Mouse (Mus musculus) cerebellum, adult 9-11 months (tissue): ENCODE data around the gene Cdk9.

ENCODE experiments used
- DNase-seq: peaks from one replicate; pipeline ENCODE4 v3.0.0; 2022

Cdk9 gene

DNA sequence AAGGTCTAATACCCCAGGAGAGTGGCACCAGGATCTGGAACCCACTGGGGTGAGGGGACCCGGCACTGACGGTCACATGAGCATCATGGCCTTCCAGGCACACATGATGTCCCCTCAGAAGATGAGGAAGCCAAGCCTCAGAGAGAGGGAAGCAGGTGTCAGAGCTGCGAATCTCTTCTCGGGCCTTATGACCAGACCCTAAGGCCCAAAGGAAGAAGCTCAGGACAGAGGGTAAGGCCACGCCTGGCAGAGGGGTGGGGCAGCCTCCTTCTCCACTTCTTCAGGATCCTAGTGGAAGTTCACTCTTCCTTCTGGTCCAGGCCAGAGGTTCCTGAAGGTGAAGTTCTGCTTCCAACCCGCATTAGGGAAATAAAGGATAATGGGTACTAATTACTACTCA, 19.8 kb upstream of the Cdk9 start:
- no peak for DNase-seq

DNA sequence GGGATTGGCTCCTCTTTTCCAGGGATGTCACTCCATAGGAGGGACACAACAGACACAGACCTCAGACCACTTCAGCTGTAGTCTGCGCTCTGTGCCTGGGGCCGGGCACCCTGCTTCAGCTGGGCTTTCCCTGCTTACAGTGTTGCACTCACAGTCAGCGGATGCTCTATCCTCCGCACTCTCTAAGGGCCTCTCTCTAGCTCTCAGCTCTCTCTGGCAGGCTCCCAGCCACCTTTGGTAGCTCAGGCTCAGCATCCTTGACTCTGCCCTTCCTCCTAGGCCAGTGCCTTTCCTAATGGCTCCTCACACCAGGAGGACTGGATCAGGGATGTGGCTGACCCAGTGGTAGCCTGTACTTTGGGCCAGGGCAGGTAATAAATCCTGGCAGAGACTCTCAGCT, 19.0 kb upstream of the Cdk9 start:
- no peak for DNase-seq

DNA sequence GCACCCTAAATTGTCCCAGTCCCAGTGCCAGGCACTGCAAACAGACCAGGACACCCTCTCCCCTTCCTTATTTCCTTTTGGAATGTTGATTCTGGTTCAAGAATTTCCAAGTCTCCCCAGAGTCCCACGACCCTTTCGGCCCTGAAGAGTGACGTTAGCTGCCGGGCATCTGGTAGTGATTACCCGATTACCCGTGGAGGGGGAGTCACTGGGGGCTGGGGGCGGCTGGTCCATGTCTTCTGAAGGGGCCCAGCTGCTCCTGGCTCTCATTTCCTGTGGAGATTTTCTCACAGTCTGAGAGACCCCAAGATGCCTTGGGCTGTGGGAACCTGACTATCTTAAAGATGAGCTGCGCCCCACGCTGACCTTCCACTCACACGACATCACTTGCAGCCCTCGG, 18.0 kb upstream of the Cdk9 start:
- DNase-seq: no peak

DNA sequence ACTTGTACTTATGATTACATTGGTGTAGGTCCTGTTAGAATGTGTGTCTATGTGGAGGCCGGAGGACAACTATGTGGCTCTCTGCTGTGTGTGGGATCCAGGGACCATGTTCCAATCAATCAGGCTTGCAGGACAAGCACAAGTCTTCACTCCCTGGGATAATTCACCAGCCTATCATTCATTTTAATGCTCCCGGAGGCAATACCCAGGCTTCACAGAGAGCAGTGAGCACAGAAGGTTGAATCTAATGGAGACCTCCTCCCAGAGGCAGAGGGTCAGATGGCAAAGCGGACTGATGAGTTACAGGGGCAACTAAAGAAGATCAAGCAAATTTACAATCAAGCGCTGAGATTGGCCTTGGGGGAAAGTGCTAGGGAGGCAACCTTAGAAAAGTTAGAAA, 16.7 kb upstream of the Cdk9 start:
- DNase-seq: no peak

DNA sequence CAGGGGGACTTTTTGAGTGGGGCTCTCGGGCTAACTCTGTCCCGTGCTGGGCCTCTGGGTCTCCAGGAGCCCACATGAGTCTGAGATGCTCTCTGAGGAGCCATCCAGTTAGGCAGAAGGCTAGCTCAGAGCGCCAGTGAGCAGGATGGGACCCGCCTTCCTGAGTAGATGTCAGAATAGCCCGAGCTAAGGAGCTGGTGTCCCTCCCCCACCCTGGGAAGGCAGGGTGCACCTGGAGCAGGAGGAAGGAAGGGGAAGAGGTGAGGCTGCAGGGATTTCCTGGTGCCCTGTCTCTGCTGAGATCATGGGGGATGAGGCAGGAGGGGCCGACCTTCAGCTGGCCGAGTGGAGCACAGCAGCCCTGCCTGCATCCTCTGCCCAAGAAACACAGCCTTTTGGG, 15.6 kb upstream of the Cdk9 start:
- no peak for DNase-seq

DNA sequence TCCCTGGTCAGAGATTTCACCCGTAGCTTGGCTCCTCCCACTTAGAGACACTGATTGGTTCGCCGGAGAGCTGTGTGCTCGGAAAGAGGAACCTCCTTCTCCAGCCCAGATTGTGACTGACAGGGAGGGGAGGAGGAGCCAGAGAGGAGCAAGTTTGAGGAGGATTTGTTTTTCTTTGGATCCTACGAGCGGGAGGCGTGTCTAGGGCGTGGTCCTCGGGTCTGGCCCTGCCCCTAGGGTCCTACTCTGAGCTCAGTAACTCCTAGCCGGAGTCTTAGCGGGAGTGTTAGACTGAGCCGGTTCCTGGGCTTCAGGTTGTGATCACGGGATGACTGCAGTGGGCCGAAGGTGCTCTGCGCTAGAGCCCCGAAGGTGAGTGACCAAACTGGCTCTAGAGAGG, 14.6 kb upstream of the Cdk9 start:
- peak; percentile 94 for DNase-seq

DNA sequence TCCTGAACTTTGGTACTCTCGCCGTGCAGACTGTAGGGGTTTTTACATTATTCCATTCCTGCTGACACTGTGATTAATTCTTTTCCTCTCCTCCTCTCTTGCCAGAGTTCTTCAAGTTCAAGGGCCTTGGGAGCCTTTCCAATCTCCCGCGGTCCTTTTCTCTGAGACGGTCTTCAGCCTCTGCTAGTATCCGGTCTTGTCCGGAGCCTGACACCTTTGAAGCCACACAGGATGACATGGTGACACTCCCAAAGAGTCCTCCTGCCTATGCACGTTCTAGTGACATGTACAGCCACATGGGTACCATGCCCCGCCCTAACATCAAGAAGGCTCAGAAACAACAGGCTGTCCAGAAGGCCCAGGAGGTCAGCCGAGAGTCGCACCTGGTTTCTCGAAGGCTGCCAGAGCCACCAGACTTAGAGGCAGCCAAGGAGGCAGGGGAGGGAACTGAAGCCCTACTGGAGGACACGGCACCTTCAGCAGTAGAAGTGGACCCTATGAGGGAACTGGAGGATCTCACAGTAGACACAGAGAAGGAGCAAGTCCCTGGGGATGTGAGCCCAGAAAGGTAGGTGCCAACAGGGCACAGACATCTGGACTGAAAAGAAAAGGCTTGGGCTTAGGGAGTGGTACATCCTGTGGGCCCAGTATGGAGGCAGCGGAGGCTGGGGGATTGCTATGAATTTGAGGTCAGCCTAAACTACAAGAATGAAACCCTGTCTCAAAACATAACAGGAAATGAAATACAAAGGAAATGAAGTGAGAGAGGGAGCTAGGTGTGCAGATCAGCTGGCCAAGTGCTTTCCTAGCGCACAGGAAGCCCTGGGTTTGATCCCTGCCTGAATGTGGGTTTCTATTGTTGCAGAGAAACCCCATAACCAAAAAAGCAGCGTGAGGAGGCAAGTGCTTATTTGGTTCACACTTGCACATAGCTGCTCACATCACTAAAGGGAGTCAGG, 12.2 kb upstream of the Cdk9 start:
- no peak for DNase-seq

DNA sequence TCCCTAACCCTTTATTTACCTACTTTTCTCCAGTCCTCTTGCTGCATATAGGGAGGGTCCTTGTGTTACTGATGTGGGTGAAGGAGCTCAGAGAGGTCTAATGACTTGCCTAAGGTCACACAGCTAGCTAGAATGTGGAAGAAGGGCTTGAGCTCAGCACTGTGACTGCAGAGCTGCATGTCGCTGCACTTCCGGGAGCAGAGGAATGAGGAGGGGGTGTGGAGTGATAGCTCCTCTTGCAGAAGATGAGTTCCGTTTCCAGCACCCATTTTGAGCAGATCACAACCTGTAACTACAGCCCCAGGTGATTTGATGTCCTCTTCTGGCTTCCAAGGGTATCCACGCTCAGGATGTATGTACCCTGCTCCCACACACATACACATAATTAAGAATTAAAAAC, 11.3 kb upstream of the Cdk9 start:
- DNase-seq: no peak

DNA sequence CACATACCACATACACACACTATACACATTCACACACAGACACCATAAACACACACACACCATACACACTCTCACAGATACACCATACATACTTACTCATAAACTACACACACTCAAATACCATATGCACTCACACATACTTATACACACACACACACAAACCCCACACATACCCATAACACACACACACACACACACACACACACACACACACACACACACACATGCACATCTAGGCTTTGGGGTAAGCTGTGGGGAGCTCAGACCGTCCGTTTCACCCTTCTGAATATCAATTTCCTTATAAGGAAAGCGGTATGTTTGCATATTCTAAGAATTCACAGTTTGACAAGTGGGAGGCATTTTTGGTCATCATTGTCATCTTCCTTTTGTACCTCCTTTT, 9.7 kb upstream of the Cdk9 start:
- no peak for DNase-seq

DNA sequence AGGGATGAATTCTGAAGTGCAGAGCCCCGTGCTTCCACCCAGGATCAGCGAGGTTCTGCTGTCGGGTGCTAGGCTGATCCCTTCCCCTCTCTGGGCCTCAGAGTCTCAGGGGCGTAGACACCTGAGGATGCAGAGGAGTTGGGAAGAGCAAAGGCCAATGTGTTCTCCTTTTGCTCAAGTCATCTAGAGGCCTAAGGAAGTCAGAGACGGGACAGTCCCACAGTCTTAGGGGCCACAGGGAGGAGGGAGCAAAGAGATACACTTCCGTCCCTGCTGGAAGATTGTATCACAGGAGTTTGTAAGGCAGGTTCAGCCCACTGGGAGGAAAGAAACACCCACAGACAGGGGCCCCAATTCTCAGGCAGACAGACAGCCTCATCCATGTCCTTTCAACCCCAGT, 9.2 kb upstream of the Cdk9 start:
- no peak for DNase-seq

DNA sequence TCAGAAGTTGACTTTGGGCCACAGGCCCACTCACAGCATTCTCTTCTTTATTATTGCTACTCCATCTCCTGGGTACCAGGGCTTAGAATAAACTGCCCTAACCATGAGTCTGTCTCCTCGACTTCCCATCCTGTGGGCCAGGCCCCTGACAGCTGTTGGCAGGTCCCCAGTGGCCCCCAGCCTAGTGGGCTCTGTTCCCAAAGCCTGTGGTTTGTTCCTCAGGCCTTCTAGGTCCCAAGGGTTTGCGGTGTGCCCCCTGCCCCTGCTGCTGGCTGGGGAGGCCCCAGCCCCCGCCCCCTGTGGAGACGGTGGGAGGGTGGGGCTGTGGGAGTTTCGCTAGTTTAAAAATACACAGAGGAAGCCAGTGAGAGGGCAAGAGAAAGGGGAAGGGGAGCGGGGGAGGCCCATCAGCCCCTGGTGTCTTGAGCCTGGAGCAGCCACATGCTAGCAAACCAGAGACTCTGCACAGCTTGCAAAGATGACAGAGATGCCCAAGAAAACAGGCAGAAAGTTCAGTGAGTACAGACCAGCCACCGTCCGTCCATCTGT, 7.9 kb upstream of the Cdk9 start, which contains the start of gene Sh2d3c:
Gene Sh2d3c, plus strand, starts transcription at position 375 of the 549 bp plus-strand sequence.
- no peak for DNase-seq

DNA sequence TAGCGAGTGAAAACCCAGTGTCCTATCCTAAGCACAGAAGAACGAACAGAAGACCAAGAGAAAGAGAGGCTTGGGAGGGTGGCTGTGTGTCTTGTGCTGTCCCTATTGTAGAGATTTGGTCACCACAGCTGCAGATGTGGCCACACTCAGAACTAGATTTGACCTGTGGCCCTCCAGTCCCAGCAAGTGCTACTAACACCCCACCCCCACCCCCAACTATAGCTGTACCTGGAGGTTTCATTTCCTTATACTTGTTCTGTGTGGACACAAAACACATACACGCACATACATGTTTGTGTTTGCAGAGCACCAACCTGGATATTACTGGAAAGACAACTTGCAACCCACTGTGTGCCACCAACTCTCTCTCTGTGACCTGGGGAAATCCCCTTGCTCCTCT, 7.2 kb upstream of the Cdk9 start:
- no peak for DNase-seq

DNA sequence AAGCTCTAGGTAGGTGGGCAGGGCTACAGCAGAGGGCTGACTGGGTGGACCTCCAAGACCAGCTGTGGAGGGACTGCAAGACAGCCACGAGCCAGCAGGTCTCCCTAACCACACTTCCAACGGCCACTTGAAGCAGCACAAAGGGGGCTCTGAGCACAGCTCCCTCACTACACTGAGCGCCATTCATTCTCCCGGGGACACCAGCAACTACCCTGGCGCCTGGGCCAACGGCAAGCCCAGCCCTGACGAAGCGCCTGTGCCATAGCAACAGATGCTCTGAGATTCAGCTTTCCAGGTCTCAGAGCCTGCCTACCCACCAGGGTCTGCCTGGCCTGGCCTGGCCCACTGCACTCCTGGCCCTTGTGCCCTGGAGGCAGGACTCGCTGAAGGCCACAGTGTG, 5.9 kb upstream of the Cdk9 start:
- no peak for DNase-seq

DNA sequence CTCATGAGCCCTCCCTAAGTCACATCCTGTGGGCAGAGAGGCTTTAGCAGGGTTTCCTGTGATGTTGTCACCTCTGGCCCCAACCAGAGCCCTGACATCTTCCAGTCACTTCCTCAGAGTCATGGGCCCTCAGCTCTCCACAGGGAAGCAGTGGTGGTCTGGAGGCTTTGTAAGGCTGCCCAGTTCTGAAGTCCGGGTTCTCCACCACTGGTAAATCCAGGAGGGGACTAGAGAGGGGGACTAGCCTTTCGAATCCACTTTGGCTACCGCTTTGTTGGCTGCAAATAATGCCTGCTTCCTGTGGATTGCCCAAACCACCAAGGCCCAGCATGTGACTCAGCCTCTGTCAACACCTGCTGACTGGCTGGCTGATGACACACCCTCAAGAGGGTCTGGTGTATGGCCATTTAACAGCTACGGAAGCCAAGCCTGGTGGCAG, 2.1 kb upstream of the Cdk9 start:
- peak; percentile 68 for DNase-seq

DNA sequence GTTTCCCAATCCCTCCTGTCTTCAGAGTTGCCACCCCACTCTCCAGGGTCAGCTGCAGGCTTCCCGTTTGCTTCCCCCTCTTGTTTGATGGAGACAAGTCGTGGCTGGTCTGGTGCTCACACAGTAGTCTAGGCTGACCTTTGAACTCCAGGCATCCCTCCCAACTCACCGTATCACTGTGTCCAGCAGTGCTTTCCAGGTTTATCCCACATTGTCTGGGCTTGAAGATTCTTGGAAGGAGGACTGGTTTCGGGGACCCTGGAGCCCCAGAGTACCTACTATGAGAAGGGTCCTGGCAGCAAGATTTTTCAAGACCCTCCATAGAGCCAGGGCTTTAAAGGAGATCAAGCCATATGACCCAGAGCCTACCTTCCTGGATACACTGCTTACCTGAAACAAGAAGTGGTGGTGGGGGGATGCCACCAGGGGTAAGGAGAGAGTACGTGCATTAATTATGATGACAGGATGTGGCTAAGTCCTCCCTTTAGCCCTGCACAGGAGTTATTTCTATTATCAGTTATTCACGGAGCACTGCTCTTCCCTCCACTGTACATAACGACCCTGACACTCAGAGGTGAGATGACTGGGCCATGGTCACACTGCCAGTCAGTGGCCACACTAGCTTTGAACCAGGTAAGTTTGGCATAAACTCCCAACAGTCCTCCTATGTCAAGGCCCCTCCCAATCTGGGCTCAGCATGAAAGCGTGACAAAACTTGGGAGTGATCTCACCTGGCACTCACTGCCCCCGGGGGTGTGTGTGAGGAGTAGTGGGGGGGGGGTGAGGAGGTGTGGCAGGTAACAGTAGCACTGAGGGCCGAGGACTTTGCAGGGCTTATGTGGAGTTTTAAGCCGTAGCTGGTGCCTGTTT, 1.5 kb upstream of the Cdk9 start:
- peak; percentile 73 for DNase-seq

DNA sequence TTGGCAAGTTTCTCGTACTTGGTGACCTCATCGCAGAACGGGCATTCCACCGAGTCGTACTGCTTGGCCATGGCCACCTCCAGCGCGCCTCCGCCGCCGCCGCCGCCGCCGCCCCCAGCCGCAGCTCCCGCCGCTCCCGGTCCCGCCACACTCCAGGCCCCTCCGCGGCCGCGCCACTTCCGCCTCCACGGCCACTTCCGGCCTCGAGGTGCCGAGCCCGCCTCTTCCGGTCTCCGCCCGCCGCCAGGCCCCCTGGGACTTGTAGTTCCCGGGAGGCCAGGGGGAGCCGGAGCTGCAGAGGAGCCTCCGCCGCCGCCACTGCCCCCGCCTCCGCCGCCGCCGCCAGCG, 316 bp downstream of the Cdk9 start:
- DNase-seq: peak; percentile 95

DNA sequence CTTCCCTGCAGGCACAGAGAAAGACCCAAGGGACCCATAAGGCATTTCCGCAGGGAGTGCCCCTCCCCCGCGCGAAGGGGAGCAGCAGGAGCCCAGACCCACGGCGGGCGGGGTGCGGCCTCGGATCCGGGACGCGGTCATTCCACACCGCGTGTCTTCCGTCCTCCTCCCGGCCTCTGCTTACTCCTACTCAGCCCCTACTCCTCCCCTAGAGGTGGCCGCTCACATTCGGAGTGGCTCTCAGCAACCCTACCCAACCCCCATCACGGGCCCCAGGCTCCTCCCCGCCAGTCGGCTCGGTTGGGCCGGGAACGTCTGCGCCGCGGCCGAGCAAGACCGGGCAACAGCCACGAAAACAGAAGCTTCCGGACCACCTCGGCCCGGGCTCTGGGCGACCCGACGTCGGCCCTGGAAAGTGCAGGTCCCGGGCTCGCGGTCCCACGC, 746 bp downstream of the Cdk9 start:
- peak; percentile 82 for DNase-seq

DNA sequence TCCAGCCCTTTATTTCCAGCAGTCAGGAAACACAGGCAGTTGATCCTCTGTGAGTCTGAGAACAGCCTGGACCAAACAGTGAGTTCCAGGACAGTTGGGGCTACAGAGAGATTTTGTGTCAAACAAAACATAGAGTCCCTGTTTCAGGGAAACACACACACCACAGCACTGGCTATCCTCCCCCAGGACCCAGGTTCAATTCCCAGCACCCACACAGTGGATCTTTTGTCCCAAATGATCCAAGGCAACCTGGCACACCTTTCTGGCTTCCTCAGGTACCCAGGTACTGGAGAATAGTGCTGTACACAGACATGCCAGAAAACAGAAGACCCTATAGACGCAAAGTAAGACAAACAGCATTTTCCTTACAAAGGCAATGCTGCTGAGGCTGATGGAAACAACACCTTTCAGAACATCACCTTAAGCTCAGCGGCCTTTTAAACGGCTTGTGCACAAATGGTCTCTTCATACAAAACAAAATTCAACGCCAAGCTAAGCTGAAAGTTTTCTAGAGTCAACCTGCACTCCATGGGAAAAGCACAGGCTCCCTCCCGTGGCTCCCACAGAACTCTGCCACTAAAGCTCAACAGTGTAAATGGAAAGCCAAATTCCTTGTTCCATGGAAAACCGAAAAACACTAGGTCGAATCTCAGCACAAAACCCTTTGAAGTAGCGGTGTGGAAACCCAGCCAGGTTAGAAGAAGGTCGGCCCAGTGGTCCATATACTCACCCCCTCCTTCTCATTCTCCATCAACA, 1.4 kb downstream of the Cdk9 start:
- no peak for DNase-seq

DNA sequence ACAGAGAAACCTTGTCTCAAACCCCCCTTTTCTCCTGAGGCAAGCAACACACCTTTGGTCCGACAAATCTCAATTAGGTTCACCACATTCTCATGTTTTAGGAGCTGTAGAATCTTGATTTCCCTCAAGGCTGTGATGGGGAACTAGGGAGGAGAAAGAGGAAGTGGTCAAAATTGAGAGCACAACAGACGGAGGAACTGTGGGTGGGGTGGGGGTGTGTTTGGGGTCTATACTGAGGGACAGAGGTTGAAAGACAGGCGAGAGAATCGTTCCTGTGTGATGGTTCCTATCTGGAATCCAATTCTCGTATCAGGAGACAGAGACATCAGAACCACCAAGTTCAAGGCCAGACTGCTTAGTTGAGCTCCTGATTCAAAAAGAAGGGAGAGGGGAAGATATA, 2.5 kb downstream of the Cdk9 start:
- no peak for DNase-seq

DNA sequence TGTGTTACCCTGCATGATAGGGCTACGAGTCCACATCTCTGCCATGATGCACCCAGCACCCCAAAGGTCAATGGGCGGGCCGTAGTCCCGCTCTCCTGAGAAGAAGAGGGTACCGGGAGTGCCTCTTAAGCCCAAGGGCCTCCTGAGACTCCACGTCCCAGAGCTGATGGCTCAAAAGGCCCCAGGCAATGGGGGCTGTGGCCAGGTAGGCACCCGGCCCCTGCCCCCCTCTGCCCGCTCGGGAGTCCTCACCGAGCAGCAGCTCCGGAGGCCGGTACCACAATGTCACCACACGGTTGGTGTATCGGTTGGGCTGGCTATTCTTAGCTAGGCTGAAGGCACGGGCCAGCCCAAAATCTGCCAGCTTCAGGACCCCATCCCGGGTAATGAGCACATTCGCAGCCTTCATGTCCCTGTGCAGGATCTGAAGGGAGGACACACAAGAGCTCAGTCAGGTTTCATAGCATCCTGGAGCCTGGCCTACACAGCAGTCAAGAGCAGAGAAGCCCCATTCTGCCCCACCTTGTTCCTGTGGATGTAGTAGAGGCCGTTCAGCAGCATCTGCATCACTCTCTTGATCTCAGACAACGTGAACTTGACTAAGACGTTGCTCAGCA, 3.2 kb downstream of the Cdk9 start:
- no peak for DNase-seq

DNA sequence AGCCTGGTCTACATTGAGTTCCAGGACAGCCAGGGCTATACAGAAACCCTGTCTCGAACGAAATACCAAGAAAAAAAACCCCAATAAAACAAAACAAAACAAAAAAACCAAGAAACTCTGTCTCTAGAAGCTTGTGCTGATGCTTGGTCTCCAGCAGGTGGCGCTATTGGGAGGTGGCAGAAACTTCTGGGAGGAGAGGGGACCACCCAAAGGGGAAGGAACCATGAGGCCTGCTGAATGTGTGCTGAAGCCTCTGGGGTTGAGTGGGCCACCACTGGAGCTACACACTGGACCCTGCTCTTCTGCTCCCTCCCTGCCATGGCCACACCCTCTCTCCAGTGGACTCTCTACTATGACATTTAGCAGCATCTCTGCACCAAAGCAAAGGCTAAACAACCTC, 4.2 kb downstream of the Cdk9 start:
- no peak for DNase-seq

DNA sequence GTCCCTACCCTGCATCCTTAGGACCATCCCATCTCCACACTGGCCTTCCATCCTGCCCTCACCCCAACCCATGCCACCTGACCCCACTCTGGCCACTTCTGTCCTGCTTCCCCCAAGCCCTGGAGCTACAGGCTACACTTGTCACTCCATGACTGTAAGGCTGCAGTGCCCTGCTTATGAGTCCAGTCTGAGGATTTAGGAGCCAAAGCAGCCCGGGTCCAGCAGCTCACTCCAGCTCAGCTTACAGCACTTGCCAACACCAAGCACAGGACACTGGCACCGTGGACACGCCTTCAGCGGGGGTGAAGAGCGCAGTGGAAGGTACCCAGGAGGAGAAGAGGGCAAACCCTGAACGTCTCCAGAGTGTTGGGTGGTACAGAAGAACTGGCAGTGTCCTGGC, 5.9 kb downstream of the Cdk9 start:
- DNase-seq: no peak
